Mouse (Mus musculus) forebrain, embryonic 13.5 days (tissue): ENCODE measurements around the gene Cryzl1. TPM values are rescaled to one million over a fixed set of nuclear protein-coding genes. Genes with fewer than 3 reads are reported as not detected.

Source experiments
- ATAC-seq: fragments of 200-750 bp; cut with Nextera tagmentation; 2 replicates; pipeline ENCODE4 v1.8.0; 2017
- H3K27ac ChIP-seq: fragments of 300-500 bp; sonication (generic); 2 replicates; pipeline ENCODE4 v1.5.1; 2015; ENCODE audit warnings: inconsistent platforms, mild to moderate bottlenecking, moderate library complexity
- H3K27me3 ChIP-seq: fragments of 300-500 bp; sonication (generic); 2 replicates; pipeline ENCODE4 v1.6.1; 2015; ENCODE audit warnings: mild to moderate bottlenecking, inconsistent platforms
- H3K36me3 ChIP-seq: fragments of 300-500 bp; sonication (generic); 2 replicates; pipeline ENCODE4 v1.6.1; 2015; ENCODE audit warnings: mild to moderate bottlenecking, inconsistent platforms; ENCODE audit not compliant: poor library complexity, severe bottlenecking
- H3K4me1 ChIP-seq: fragments of 300-500 bp; sonication (generic); 2 replicates; pipeline ENCODE4 v1.6.1; 2015; ENCODE audit warnings: inconsistent platforms
- H3K4me2 ChIP-seq: fragments of 300-500 bp; sonication (generic); 2 replicates; pipeline ENCODE4 v1.6.1; 2015; ENCODE audit warnings: inconsistent platforms, mild to moderate bottlenecking, moderate library complexity
- H3K4me3 ChIP-seq: fragments of 300-500 bp; sonication (generic); 2 replicates; pipeline ENCODE4 v1.5.1; 2015; ENCODE audit warnings: mild to moderate bottlenecking, inconsistent platforms
- H3K9ac ChIP-seq: fragments of 300-500 bp; sonication (generic); 2 replicates; pipeline ENCODE4 v1.6.1; 2015; ENCODE audit warnings: mild to moderate bottlenecking, inconsistent platforms
- H3K9me3 ChIP-seq: fragments of 300-500 bp; sonication (generic); replicated peaks from 2 replicates; pipeline ENCODE4 v1.6.1; 2016; ENCODE audit warnings: inconsistent platforms
- WGBS: fragments of 180-500 bp; shearing (Covaris S2); methylation state at CpG from one replicate; pipeline ENCODE4 v1.1.7; 2015; 5-methylcytosine and 5-hydroxymethylcytosine counted together
- polyA plus RNA-seq: library from polyadenylated mRNA; unstranded; fragments of >200 nt; fragmentation: Nextera tagmentation; extraction: Ambion mirVana; gene quantifications from 2 replicates; pipeline ENCODE4 v1.2.1, GENCODE M21; 2015

The Cryzl1 gene
- polyA plus RNA-seq, 1 experiment from 2014 or later: 98.0 TPM

DNA sequence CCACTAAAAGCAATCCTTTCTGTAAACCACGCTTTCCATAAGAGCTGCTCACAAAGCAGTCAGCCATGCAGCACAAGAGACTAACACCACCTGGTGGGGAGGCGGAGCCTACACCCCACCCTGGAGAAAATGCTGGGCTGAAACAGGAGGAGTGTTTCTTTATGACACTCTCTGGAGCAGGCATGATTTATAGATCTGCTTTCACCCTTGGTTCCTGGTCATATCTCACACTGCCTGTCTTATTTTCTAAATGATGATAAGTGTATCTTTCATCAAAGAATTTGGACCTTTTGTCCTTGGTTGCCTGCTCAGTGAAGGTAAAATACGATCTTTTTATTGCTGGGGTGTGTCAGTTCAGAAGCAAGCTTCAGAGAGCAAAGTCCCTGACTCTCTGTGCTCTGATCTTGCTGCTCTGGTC lies 26.0 kb downstream of the Cryzl1 start:
- H3K9me3 ChIP-seq: no peaks in the 10 kb centered on the region
- no peaks in the 10 kb centered on the region for H3K27me3 ChIP-seq
- 48% methylated on average over 3 of the region's 3 CpGs for WGBS
- H3K27ac ChIP-seq: no peak overlapping the region
- peaks cover 72% of the 10 kb centered on the region for H3K36me3 ChIP-seq
- no peak overlapping the region for H3K4me2 ChIP-seq
- no peak for ATAC-seq
- no peak overlapping the region for H3K4me3 ChIP-seq
- no peaks in the 10 kb centered on the region for H3K4me1 ChIP-seq
- no peak overlapping the region for H3K9ac ChIP-seq

DNA sequence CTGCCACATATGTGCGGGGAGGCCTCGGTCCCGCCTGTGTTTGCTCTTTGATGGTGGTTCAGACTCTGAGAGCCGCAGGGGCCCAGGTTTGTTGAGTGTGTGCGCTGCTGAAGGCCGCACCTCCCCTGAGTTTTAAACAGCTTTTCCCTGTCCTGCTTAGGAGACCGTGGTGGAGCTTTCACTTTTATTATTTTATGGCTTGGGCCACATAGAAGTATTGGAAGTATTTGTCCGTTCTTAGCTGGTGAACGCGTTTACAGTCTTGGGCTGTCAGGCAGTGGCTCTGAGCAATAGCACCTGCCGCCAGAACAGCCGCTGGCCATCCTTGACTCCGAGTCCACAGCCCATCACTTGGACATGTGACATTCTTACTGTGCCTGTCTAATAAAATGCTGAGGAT lies 26.9 kb downstream of the Cryzl1 start:
- Histone ChIP-seq H3K4me2 (no peak overlapping the region), H3K27ac (no peak overlapping the region), H3K4me3 (no peak overlapping the region), H3K4me1 (no peaks in the 10 kb centered on the region), H3K36me3 (peaks cover 70% of the 10 kb centered on the region), H3K9ac (no peak overlapping the region), H3K9me3 (no peaks in the 10 kb centered on the region), H3K27me3 (no peaks in the 10 kb centered on the region)
- no peak for ATAC-seq
- 89% methylated on average over 13 of the region's 13 CpGs for WGBS

DNA sequence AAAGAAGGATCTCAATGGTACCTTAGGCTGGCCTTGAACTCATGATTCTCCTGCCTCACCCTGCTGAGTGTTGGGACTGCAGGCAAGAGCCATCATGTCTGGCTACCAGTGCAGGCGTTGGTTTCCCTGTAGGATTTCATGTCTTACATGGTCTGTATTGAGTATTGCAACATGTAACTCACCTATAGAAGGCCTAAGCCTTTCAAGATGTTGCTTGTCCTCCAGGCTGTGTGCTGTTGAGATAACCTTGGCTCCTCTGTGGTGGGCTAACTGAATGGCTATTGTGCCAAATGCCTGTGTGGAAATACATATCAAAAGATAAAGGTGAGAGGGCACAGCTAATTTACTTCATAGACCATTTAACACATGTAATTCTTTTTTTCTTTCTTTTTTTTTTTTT lies 29.8 kb downstream of the Cryzl1 start:
- H3K36me3 ChIP-seq: peaks cover 68% of the 10 kb centered on the region
- no peak overlapping the region for H3K9ac ChIP-seq
- no peaks in the 10 kb centered on the region for H3K27me3 ChIP-seq
- H3K27ac ChIP-seq: no peak overlapping the region
- 87% methylated on average over 1 of the region's 1 CpGs for WGBS
- no peaks in the 10 kb centered on the region for H3K4me1 ChIP-seq
- H3K4me3 ChIP-seq: no peak overlapping the region
- ATAC-seq: no peak
- no peaks in the 10 kb centered on the region for H3K9me3 ChIP-seq
- no peak overlapping the region for H3K4me2 ChIP-seq

DNA sequence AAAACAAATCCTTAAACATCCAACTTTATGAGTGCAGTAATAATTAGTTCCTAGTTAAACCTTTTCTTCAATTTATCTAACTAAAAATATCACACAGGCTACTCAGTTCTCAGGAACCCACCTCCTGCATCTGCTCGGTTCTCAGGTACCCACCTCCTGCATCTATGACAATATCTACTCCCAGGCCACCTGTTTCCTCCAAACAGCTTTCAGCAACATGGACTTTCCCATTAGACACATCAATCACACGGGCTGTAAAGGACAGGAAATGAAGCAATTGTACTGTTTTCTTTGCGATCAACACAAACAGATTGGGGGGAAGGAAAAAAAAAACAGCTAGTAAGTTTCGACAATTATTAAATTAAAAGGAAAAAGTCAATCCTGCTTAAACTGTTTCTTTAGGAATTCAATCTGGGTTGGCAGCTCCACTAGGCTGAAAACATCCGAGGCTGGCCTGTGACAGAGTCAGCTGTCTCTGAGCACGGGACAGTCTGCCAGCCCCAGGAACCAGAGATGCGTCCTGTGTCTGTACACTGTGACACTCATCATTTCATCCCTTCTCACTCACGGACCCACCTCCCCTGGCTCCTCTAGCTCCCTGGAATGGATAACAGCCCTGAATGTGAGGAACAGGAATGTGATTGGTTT lies 33.5 kb downstream of the Cryzl1 start:
- WGBS: 85% methylated on average over 8 of the region's 8 CpGs
- no peak for ATAC-seq
- no peak overlapping the region for H3K27ac ChIP-seq

DNA sequence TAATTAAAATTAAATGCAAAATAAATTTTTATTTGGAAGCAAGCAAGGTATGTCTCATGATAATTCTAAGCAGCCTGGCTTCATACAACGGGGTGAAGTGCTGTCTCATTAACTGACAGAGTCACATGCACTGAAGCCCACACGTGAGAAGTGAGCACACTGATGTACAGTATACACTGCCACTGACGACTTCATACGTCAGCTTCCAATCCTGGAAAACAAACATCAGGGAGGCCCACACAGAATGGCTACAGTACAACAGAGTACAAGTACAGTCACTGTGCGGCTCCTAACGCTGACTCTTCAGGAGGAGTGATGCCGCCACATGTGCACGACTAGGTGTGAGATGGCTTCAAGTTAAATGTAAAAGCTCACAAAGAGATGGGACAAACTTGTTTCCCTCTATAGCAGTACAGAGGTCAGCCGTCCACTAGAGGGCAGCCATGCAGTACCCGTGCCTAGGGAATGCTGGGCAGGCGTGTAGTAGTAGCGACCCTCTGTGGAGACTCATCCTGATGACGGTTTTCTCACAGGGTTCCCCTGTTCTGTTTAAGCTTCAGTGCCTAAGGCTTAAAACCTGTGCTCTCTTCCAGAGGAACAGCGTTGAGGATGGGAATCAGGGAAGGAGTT lies 34.2 kb downstream of the Cryzl1 start:
- Histone ChIP-seq H3K27ac (no peak overlapping the region), H3K36me3 (peaks cover 47% of the 10 kb centered on the region), H3K9me3 (no peaks in the 10 kb centered on the region), H3K4me3 (no peak overlapping the region), H3K27me3 (no peaks in the 10 kb centered on the region), H3K4me1 (peaks cover 6% of the 10 kb centered on the region; the same call in 1 of the 2 replicates), H3K9ac (no peak overlapping the region), H3K4me2 (no peak overlapping the region)
- WGBS: 33% methylated on average over 14 of the region's 14 CpGs
- ATAC-seq: peak; percentile 88

More for the DNA sequence above, 33.5 kb downstream of the Cryzl1 start:
- Histone ChIP-seq H3K4me3 (no peak overlapping the region), H3K4me1 (no peaks in the 10 kb centered on the region), H3K4me2 (no peak overlapping the region), H3K9ac (no peak overlapping the region), H3K27me3 (no peaks in the 10 kb centered on the region), H3K9me3 (no peaks in the 10 kb centered on the region), H3K36me3 (peaks cover 50% of the 10 kb centered on the region)

DNA sequence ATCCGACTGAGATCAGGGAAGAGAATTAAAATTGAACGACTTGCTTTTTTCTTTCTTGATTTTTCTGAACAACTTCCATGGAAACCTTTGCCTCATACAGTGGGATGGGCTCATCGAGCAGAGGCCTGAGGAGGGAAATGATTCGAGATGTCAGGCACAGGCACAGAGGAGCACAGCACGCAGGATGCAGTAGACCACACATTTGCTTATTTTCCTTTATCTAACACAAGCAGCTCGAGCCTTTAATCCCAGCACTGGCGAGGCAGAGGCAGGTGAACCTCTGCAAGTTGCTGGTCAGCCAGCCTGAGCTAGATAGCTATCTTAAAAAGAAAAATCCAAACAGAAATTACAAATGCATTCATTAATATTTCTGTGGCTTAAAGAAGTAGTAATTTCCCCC lies 39.0 kb downstream of the Cryzl1 start:
- Histone ChIP-seq H3K9me3 (no peaks in the 10 kb centered on the region), H3K36me3 (peaks cover 29% of the 10 kb centered on the region), H3K4me2 (peak overlapping the region; percentile 87), H3K27ac (no peak overlapping the region), H3K4me1 (peaks cover 29% of the 10 kb centered on the region), H3K9ac (no peak overlapping the region), H3K27me3 (no peaks in the 10 kb centered on the region), H3K4me3 (no peak overlapping the region)
- 46% methylated on average over 7 of the region's 7 CpGs for WGBS
- ATAC-seq: no peak

DNA sequence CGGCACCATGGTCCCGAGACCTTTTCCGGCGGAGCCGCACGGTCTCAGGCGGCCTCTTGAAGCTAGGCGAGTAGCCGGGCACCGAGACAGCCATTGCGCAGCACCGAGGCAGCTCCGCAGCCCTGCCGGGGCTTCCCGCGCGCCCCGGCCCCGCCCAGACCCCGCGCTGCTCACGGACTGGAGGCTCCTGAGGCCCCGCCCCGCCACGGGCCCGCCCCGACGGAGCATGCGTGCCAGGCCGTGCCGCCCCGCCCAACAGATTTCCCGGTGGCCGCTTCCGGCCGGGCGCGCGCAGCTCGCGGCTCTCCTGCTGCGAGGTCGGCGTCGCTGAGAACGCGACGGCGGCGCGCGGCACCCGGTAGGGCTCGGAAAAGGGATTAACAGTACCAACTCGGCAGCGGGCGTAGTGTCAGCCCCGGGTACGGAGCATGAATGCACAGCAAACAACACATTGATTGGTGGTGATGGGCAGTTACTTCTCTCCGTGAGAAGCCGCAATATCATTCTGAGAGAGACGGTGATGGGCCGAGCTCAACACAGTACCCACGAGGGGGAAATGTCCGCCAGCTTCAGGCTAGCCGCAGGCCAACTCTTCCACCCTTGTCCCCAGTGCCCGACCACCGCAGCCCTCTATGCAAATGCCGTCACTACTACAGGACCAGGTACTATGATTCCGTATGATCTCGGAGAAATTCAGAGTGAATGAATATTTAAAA lies 40.0 kb downstream of the Cryzl1 start, which contains the start of gene Donson:
Gene Donson, minus strand, starts transcription at position 152 of the 716 bp plus-strand sequence.
- peak within 1 kb of the TSS; percentile 90 for H3K4me3 ChIP-seq
- peaks cover 32% of the 10 kb centered on the region for H3K36me3 ChIP-seq
- peak within 1 kb of the TSS; percentile 94 for H3K9ac ChIP-seq
- ATAC-seq: peak; percentile 100
- peak within 1 kb of the TSS; percentile 87 for H3K4me2 ChIP-seq
- no peaks in the 10 kb centered on the region for H3K9me3 ChIP-seq
- H3K4me1 ChIP-seq: peaks cover 29% of the 10 kb centered on the region
- no peaks in the 10 kb centered on the region for H3K27me3 ChIP-seq
- WGBS: under 1% methylated on average over 41 of the region's 71 CpGs
- H3K27ac ChIP-seq: peak within 1 kb of the TSS; percentile 83

DNA sequence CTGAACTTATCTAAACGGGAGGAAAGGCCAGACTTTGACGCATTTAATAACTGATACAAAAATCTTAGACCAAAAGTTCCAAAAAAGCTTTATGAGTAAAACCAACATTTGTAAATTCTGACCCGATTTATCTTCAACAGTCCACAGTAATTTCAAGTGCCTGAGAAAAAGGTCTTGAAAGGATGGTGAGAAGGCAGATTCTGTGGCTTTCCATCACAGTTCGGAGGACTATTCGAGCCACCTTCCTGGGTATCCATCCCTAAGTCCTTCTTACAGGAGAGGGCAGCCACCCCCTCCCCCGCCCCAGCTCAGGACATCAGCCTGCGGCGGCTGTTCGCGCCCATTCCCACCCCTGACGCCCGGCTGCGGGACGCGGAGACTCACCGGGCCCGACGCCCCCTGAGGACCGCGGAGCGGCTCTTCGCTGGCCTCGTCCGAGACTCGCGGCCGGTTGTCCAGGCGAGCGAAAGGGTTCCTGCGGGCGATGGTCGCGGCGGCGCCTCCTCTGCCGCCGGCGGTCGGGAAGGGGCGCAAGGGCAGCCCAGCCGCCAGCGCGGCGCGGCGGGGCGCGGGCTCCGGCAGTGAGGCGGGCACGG lies 40.7 kb downstream of the Cryzl1 start:
- Histone ChIP-seq H3K9me3 (no peaks in the 10 kb centered on the region), H3K4me3 (peak overlapping the region; percentile 90), H3K36me3 (peaks cover 33% of the 10 kb centered on the region), H3K27ac (peak overlapping the region; percentile 83), H3K4me1 (peaks cover 29% of the 10 kb centered on the region), H3K27me3 (no peaks in the 10 kb centered on the region), H3K4me2 (peak overlapping the region; percentile 87), H3K9ac (peak overlapping the region; percentile 94)
- peak; percentile 50; the same call in 1 of the 2 replicates for ATAC-seq
- 2% methylated on average over 40 of the region's 51 CpGs for WGBS

DNA sequence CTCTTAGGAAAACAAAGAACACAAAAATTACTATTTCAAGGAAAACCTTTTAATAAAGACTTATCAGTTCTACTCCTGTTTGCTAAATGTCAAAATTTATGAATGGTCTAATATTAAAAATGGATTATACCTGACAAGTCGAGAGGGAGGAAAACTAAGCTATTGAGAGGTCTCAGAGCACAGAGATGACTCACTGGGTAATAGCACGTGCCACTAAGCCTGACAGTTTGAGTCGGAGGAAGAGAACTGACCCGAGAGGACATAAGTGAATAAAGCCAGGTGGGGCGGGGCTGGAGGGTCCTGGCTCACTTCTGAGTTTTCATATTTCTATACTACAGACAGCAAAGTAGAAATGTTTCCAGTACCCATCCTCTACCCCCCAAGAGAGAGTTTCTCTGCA lies 42.4 kb downstream of the Cryzl1 start:
- 84% methylated on average over 5 of the region's 5 CpGs for WGBS
- Histone ChIP-seq H3K4me3 (no peak overlapping the region), H3K4me2 (no peak overlapping the region), H3K27ac (no peak overlapping the region), H3K27me3 (no peaks in the 10 kb centered on the region), H3K9ac (no peak overlapping the region), H3K4me1 (peaks cover 29% of the 10 kb centered on the region), H3K36me3 (peaks cover 50% of the 10 kb centered on the region), H3K9me3 (no peaks in the 10 kb centered on the region)
- ATAC-seq: no peak

DNA sequence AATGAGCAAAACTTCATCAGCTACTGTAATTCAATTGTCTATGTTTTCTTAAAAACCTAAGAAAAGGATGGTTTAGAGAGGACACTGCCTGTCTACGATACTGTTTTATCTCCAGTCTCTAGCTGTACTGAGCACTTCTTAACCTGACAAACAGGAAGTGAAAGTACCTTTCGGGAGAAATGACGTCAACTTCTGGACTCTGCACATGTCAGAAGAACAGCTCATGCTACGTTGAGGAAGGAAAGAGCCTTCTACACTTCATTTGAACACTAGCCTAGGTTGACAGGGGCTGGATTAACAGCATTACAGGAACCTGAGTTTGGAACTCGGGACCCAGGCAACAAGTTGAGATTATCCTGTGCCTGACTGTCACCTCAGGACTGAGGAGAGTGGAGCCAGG lies 43.2 kb downstream of the Cryzl1 start:
- Histone ChIP-seq H3K36me3 (peaks cover 51% of the 10 kb centered on the region), H3K9me3 (no peaks in the 10 kb centered on the region), H3K4me1 (peaks cover 29% of the 10 kb centered on the region), H3K27me3 (no peaks in the 10 kb centered on the region), H3K27ac (no peak overlapping the region), H3K4me2 (no peak overlapping the region), H3K9ac (no peak overlapping the region), H3K4me3 (no peak overlapping the region)
- WGBS: 91% methylated on average over 5 of the region's 5 CpGs
- ATAC-seq: no peak

DNA sequence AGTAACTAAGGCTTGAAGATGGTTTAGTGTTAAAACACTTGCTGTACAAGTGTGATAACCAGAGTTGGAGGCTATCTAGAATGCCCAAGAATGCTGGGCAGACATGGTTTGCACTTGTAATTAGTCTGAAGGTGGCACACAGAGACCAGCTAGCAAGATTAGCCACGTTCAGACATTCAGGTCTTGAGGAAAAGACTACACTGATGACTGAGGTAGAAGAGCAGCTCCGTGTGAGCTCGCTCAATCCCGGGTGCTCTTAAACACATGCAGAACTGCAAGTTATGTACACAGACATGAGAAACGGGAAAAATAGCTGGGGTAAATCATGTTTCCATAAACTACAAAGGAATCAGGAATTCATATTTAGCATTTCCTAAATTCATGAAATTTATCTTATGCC lies 48.1 kb downstream of the Cryzl1 start:
- Histone ChIP-seq H3K27me3 (no peaks in the 10 kb centered on the region), H3K9me3 (no peaks in the 10 kb centered on the region), H3K9ac (no peak overlapping the region), H3K4me2 (no peak overlapping the region), H3K27ac (no peak overlapping the region), H3K4me3 (no peak overlapping the region), H3K36me3 (peaks cover 87% of the 10 kb centered on the region), H3K4me1 (no peaks in the 10 kb centered on the region)
- ATAC-seq: no peak
- 81% methylated on average over 5 of the region's 5 CpGs for WGBS
